Mouse (Mus musculus) liver, postnatal 0 days (tissue): ENCODE data around the gene Gpatch8.

Experiments used
- CTCF ChIP-seq: sonication (generic); IDR thresholded peaks from 2 replicates; pipeline ENCODE4 v1.5.1; 2016; ENCODE audit warnings: antibody characterized with exemption, low read depth
- EP300 ChIP-seq: IDR thresholded peaks from 2 replicates; pipeline ENCODE4 v1.6.1; 2016; ENCODE audit warnings: antibody characterized with exemption, low read depth, mild to moderate bottlenecking

DNA sequence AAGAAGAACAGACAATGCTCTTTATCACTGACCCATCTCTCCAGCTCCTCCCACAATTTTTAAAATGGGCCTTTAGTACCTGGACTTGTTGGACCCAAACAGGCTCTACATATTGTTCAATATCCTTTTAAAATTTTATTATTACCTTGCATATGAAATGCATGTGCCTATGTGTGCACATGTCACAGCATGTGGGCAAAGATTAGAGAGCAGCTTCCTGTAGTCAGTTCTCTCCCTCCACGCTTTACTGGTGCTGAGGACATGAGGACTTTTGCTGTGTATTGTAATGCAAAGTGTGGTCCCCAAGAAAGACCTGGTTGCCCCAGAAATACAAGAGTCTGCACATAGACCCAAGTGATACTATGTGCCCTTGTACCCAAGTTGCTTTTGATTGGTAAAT lies 18.8 kb upstream of the Gpatch8 start:
- TF ChIP-seq CTCF (no peak), EP300 (no peak)
